Mouse (Mus musculus) CH12.LX (cell line): ENCODE measurements around the gene Ccdc182.

Source experiments
- BHLHE40 ChIP-seq: IDR thresholded peaks from 2 replicates; pipeline ENCODE4 v1.6.1; 2011; ENCODE audit warnings: mild to moderate bottlenecking, low read depth, low read length, improper control_type of control experiment
- CTCF ChIP-seq, 2 experiments: IDR thresholded peaks in 1 of 2; conservative IDR thresholded peaks in 1 of 2; 2 replicates each; pipeline ENCODE4 v1.5.1; 2011 to 2012; ENCODE audit warnings: low read depth in 2 of 2, low read length in 2 of 2, improper control_type of control experiment in 1 of 2, inconsistent platforms in 1 of 2, mild to moderate bottlenecking in 1 of 2, moderate library complexity in 1 of 2
- E2F4 ChIP-seq: IDR thresholded peaks from 2 replicates; pipeline ENCODE4 v1.6.1; 2011; ENCODE audit warnings: low read depth, low read length, improper control_type of control experiment; ENCODE audit not compliant: insufficient replicate concordance
- ETS1 ChIP-seq: conservative IDR thresholded peaks from 2 replicates; pipeline ENCODE4 v1.6.1; 2012; ENCODE audit warnings: low read depth, mild to moderate bottlenecking, inconsistent platforms, low read length, improper control_type of control experiment, moderate library complexity
- HCFC1 ChIP-seq: IDR thresholded peaks from 2 replicates; pipeline ENCODE4 v1.6.1; 2012; ENCODE audit warnings: low read depth, mild to moderate bottlenecking, inconsistent platforms, low read length, improper control_type of control experiment
- IRF4 ChIP-seq: IDR thresholded peaks from 2 replicates; pipeline ENCODE4 v1.6.1; 2014; ENCODE audit warnings: low read depth, mild to moderate bottlenecking, inconsistent platforms, low read length, improper control_type of control experiment
- MAFK ChIP-seq: IDR thresholded peaks from 2 replicates; pipeline ENCODE4 v1.6.1; 2011; ENCODE audit warnings: low read length, improper control_type of control experiment; ENCODE audit not compliant: insufficient replicate concordance
- MAX ChIP-seq: IDR thresholded peaks from 2 replicates; pipeline ENCODE4 v1.6.1; 2011; ENCODE audit warnings: low read length, improper control_type of control experiment
- NELFE ChIP-seq: IDR thresholded peaks from 2 replicates; pipeline ENCODE4 v1.6.1; 2011; ENCODE audit warnings: low read depth, low read length, improper control_type of control experiment

DNA sequence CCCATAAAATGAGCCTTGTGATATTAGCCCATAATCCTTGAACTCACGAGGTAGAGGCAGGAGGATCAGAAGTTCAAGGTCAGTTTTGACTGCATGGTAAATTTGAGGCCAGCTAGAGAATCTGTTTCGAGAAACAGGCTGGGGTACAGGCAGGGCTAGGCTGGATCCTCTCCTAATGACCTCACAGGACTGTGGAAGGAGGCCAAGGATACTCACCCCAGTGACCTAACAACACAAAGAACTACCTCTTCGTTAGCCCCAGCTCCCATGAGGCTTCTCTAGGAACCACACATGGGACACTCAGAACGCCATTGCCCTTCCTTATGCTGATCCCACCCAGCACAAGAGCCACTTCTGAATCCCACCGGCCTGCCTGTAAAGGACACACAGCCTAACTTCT is 25.0 kb downstream of the Ccdc182 start:
- no peak for TF ChIP-seq MAX
- no peak for TF ChIP-seq CTCF (conservative IDR thresholded peaks at IDR 0.05 in 1 of 2, IDR thresholded peaks at IDR 0.05 in 1 of 2; ENCODE audit: low read depth in 2 of 2, low read length in 2 of 2)
- no peak for TF ChIP-seq BHLHE40
- no peak for TF ChIP-seq E2F4
- TF ChIP-seq HCFC1 = no peak
- no peak for TF ChIP-seq ETS1
- no peak for TF ChIP-seq NELFE
- no peak for TF ChIP-seq IRF4
- no peak for TF ChIP-seq MAFK
